Mouse (Mus musculus): ENCODE measurements at regions not wholly inside any gene's neighbourhood (a gene's known extent, or its start where the extent isn't known, plus 50 kb on each side); places are given as distances from the start of the nearest gene placed in this dataset.

GRCm38 (mm10) chr3:115207072-115207471 lies 303.2 kb downstream of the Olfm3 start:
- ATAC-seq (replicated peaks in 1 of 2; ENCODE audit: insufficient read depth in 1 of 2, low FRiP score in 2 of 2, low TSS enrichment in 1 of 2, low read depth in 1 of 2, poor library complexity in 2 of 2, severe bottlenecking in 2 of 2) = no peak

GRCm38 (mm10) chr3:115211841-115212240 lies 308.0 kb downstream of the Olfm3 start:
- ATAC-seq (replicated peaks in 1 of 2; ENCODE audit: insufficient read depth in 1 of 2, low FRiP score in 2 of 2, low TSS enrichment in 1 of 2, low read depth in 1 of 2, poor library complexity in 2 of 2, severe bottlenecking in 2 of 2) = peak; percentile 39 to 56; a peak in 2 of 4 replicates

DNA sequence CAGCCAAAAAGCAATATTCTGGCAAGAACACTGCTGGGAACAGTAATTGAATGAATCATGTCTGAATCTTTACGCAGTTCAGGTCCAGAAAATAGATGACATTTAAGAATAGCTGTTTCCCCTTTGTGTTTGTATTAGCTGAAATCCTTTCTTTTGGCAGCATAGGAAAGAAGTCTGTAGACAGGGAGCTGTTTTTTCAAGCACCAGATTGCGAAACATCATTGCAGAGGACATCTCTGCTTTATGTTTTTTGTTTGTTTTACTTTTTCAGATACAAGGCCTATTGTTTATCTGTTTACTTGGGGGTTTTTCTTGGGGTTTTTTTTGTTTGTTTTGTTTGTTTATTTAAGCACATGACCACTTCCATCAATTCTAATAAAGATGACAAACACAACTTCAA lies 309.6 kb downstream of the Olfm3 start:
- no peak for ATAC-seq (replicated peaks in 1 of 2; ENCODE audit: insufficient read depth in 1 of 2, low FRiP score in 2 of 2, low TSS enrichment in 1 of 2, low read depth in 1 of 2, poor library complexity in 2 of 2, severe bottlenecking in 2 of 2)

GRCm38 (mm10) chr3:115240497-115240896 lies 336.6 kb downstream of the Olfm3 start:
- no peak for ATAC-seq (replicated peaks in 1 of 2; ENCODE audit: insufficient read depth in 1 of 2, low FRiP score in 2 of 2, low TSS enrichment in 1 of 2, low read depth in 1 of 2, poor library complexity in 2 of 2, severe bottlenecking in 2 of 2)

DNA sequence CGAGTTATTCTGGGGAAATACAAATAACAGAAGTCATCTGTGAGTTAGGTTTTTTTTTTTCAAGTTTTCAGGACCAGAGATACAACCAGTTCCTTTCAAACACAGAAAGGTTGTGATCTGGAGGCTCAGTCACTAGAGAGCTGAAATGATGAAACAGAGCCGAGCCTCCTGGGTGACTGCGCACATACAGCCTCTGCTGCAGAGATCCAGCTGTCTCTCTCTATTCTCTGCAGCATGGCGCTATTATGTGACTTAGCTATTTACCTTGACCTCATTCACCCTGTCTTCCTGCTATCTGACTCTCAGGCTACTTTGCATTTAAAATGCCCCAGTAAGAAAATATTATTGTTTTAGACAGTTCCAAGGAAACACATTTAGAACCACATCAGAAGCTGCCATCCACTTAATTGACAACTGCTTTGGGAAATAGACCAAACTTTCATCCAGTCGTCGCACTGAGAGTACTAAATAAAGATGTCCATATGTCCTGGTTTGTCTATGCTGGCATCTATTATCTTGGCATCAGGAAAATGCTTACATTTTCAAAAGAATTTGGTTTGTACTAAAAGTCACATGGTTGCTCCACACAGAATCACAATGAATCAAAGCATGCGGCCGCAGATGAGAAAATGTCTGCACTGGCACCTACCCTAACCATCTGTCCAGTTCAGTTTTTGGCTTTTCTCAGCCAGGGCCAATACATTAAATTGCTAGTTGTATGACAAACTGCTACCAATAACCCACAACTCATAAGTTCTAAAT lies 348.9 kb downstream of the Olfm3 start:
- ATAC-seq (replicated peaks in 1 of 2; ENCODE audit: insufficient read depth in 1 of 2, low FRiP score in 2 of 2, low TSS enrichment in 1 of 2, low read depth in 1 of 2, poor library complexity in 2 of 2, severe bottlenecking in 2 of 2) = no peak

GRCm38 (mm10) chr3:115276207-115276606 lies 372.3 kb downstream of the Olfm3 start:
- no peak for ATAC-seq (replicated peaks in 1 of 2; ENCODE audit: insufficient read depth in 1 of 2, low FRiP score in 2 of 2, low TSS enrichment in 1 of 2, low read depth in 1 of 2, poor library complexity in 2 of 2, severe bottlenecking in 2 of 2)

GRCm38 (mm10) chr3:115281233-115281632 lies 377.4 kb downstream of the Olfm3 start:
- ATAC-seq (replicated peaks in 1 of 2; ENCODE audit: insufficient read depth in 1 of 2, low FRiP score in 2 of 2, low TSS enrichment in 1 of 2, low read depth in 1 of 2, poor library complexity in 2 of 2, severe bottlenecking in 2 of 2) = no peak

DNA sequence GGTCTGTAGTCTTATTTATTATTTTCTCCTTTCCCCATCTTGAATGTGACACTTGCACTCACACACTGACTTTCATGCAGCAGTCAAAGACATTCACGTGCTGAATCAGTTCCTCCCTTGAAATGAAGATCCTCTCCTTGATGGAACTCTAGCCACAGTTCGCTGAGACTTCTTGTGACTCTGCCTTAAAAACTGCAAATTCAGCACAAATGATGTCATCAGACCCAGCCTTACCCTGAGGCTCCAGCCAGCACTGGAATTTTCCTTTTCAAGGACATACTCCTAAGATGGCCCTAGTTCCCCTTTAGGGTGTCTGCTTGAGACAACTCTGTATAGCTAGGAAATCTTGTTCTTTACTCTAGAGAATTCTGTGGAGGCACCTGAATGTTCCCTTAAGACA lies 380.6 kb downstream of the Olfm3 start:
- no peak for ATAC-seq (replicated peaks in 1 of 2; ENCODE audit: insufficient read depth in 1 of 2, low FRiP score in 2 of 2, low TSS enrichment in 1 of 2, low read depth in 1 of 2, poor library complexity in 2 of 2, severe bottlenecking in 2 of 2)
